Mouse (Mus musculus) adipocyte (in vitro differentiated cells): Measurements from ENCODE around the gene Thrb.

Experiments
- DNase-seq: peaks from one replicate; pipeline ENCODE4 v3.0.0-alpha.2; 2016; ENCODE audit warnings: low spot score

Thrb gene

GRCm38 (mm10) chr14:17713297-17713904, 53.3 kb downstream of the Thrb start:
- DNase-seq: no peak

- DNase-seq: no peak
These were observed 59.4 kb downstream of the Thrb start for GRCm38 (mm10) chr14:17719494-17719893.

- DNase-seq: no peak
These were observed 62.9 kb downstream of the Thrb start for GRCm38 (mm10) chr14:17722824-17723445.

GRCm38 (mm10) chr14:17724577-17724976, 64.5 kb downstream of the Thrb start:
- DNase-seq: peak; percentile 9

- DNase-seq: no peak
These were observed 66.8 kb downstream of the Thrb start for GRCm38 (mm10) chr14:17726906-17727305.

GRCm38 (mm10) chr14:17727878-17728277, 67.8 kb downstream of the Thrb start:
- no peak for DNase-seq

- no peak for DNase-seq
These were observed 68.8 kb downstream of the Thrb start for GRCm38 (mm10) chr14:17728889-17729288.

- DNase-seq: no peak
These were observed 71.0 kb downstream of the Thrb start for GRCm38 (mm10) chr14:17731020-17731419.

- no peak for DNase-seq
These were observed 73.2 kb downstream of the Thrb start for GRCm38 (mm10) chr14:17733077-17733778.

- no peak for DNase-seq
These were observed 73.7 kb downstream of the Thrb start for GRCm38 (mm10) chr14:17733779-17734137.

- no peak for DNase-seq
These were observed 75.4 kb downstream of the Thrb start for GRCm38 (mm10) chr14:17735440-17735839.

GRCm38 (mm10) chr14:17740903-17741302, 80.8 kb downstream of the Thrb start:
- DNase-seq: no peak

GRCm38 (mm10) chr14:17742264-17742663, 82.2 kb downstream of the Thrb start:
- DNase-seq: no peak

- DNase-seq: peak; percentile 11
These were observed 83.0 kb downstream of the Thrb start for GRCm38 (mm10) chr14:17742902-17743712.

- no peak for DNase-seq
These were observed 83.7 kb downstream of the Thrb start for GRCm38 (mm10) chr14:17743713-17744158.

- DNase-seq: peak; percentile 16
These were observed 87.9 kb downstream of the Thrb start for GRCm38 (mm10) chr14:17747922-17748321.

GRCm38 (mm10) chr14:17748945-17749344, 88.9 kb downstream of the Thrb start:
- DNase-seq: no peak

- DNase-seq: no peak
These were observed 91.8 kb downstream of the Thrb start for GRCm38 (mm10) chr14:17751911-17752310.

GRCm38 (mm10) chr14:17753429-17753828, 93.4 kb downstream of the Thrb start:
- DNase-seq: no peak

- no peak for DNase-seq
These were observed 96.7 kb downstream of the Thrb start for GRCm38 (mm10) chr14:17756732-17757131.

- no peak for DNase-seq
These were observed 107.9 kb downstream of the Thrb start for GRCm38 (mm10) chr14:17767987-17768386.

- no peak for DNase-seq
These were observed 114.3 kb downstream of the Thrb start for GRCm38 (mm10) chr14:17774404-17774803.
